Mouse (Mus musculus): ENCODE results near the gene Ube2e2.

DNA sequence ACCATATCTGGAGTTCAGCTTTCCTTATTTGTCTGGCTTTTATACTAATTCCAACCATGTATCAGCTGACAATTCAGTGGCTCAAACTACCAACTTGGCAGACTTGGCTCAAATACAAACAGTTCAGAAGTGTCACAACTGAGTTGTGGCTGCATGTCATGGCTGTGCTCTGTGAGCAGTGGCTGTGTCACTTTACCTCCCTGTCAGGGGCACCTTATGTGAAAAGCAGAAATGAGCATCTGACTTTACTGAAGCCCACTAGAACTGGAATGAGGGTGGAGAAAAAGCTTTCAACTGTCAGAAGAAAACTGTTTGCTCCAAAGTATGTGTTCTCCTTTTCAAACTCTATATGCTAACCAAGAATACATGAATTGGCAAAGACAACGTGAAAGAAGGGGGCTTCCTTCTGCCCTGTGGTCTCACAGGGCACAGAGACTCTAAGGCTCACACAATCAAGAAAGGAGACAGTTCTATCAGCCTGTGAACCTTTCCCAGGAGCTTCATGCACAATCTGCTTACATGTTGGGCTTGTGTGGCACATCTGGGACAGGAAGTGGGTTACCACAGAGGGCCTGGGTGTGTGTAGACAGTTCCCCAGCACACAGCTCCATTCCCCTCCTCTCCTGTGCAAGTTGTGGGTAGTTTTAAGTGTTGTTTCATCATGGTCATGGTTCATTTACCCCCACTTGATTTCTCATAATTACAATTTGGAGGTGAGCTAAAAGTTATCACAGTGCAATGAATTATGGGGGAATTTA, 228.6 kb downstream of the Ube2e2 start:
- no peak for TF ChIP-seq CTCF (IDR thresholded peaks at IDR 0.05; ENCODE audit: control insufficient read depth, insufficient read depth, low read length)
- TF ChIP-seq POLR2A (IDR thresholded peaks at IDR 0.05; ENCODE audit: borderline replicate concordance, control insufficient read depth, low read depth, low read length) = no peak

Data from bone marrow, adult 2 months (tissue).